Comparison of ENCODE assay signal across 8 mouse cellular contexts in genomic region chr9:37528225-37528970, GRCm38 (mm10). TPM values are rescaled to one million over a fixed set of nuclear protein-coding genes. Genes with fewer than 3 reads are reported as not detected.
DNase-seq lines count a peak whose midpoint lies in the region; ATAC-seq and TF ChIP-seq lines count a peak whose summit lies in the region.

No protein-coding gene starts in this region.

- 39% methylated on average over 9 of the region's 9 CpGs for WGBS in intestine, embryonic 15.5 days
- WGBS in lung, adult 2 months, result 26% methylated on average over 9 of the region's 9 CpGs

- ATAC-seq in intestine, embryonic 15.5 days, result no peak

- H3K27ac ChIP-seq in testis, adult 2 months (ENCODE audit: control insufficient read depth, insufficient read depth, low read depth, low read length), result no peak overlapping the region
- 0 out of 2 replicates have a peak overlapping the region, but pooled peaks have one; percentile 22 for H3K27ac ChIP-seq in intestine, embryonic 15.5 days

- H3K36me3 ChIP-seq in testis, adult 2 months (ENCODE audit: control insufficient read depth, insufficient read depth, low read length), result no peaks in the 10 kb centered on the region
- no peaks in the 10 kb centered on the region for H3K36me3 ChIP-seq in intestine, embryonic 15.5 days

- no peak for DNase-seq in testis, postnatal 14 days (ENCODE audit: low spot score)
- DNase-seq in lung, adult 2 months, result peak; percentile 32
- DNase-seq in T-cell, adult 2 months (ENCODE audit: low spot score), result no peak
- no peak for DNase-seq in layer of hippocampus, postnatal 25 days (ENCODE audit: extremely low spot score in 1 of 2, low spot score in 1 of 2)
- no peak for DNase-seq in urinary bladder, adult 2 months (ENCODE audit: low spot score)
- no peak for DNase-seq in adrenal gland, postnatal 36 days

- no peak for TF ChIP-seq CTCF in testis, adult 2 months (IDR thresholded peaks at IDR 0.05; ENCODE audit: control insufficient read depth, insufficient read depth, insufficient replicate concordance, low read depth, low read length)
- TF ChIP-seq CTCF in lung, adult 2 months (IDR thresholded peaks at IDR 0.05; ENCODE audit: insufficient read depth, low read length), result no peak

- no peaks in the 10 kb centered on the region for H3K9me3 ChIP-seq in intestine, embryonic 15.5 days

- no peak overlapping the region for H3K9ac ChIP-seq in intestine, embryonic 15.5 days

- peak overlapping the region; percentile 85; the same call in 1 of the 2 replicates for H3K4me2 ChIP-seq in intestine, embryonic 15.5 days (replicated peaks)

- TF ChIP-seq POLR2A in testis, adult 2 months (IDR thresholded peaks at IDR 0.05; ENCODE audit: control insufficient read depth, low read depth, low read length), result no peak
- peak; percentile 40; the same call in 1 of the 2 replicates for TF ChIP-seq POLR2A in lung, adult 2 months (IDR thresholded peaks at IDR 0.05; ENCODE audit: borderline replicate concordance, extremely low read depth, low read depth, low read length)

- peaks cover 17% of the 10 kb centered on the region for H3K4me1 ChIP-seq in testis, adult 2 months (ENCODE audit: control insufficient read depth, insufficient read depth, low read length)
- peaks cover 23% of the 10 kb centered on the region for H3K4me1 ChIP-seq in intestine, embryonic 15.5 days (replicated peaks)
- H3K4me1 ChIP-seq in lung, adult 2 months (ENCODE audit: control insufficient read depth, insufficient read depth, low read length), result peaks cover 10% of the 10 kb centered on the region

- H3K27me3 ChIP-seq in testis, adult 2 months (ENCODE audit: control insufficient read depth, insufficient read depth, low read length), result no peaks in the 10 kb centered on the region; the same call in none of the 2 replicates
- H3K27me3 ChIP-seq in intestine, embryonic 15.5 days (replicated peaks), result peaks cover 40% of the 10 kb centered on the region

- peak overlapping the region; percentile 2 for H3K4me3 ChIP-seq in testis, adult 2 months (ENCODE audit: control insufficient read depth, low read depth, low read length)
- peak overlapping the region; percentile 36 for H3K4me3 ChIP-seq in intestine, embryonic 15.5 days (replicated peaks)
- H3K4me3 ChIP-seq in lung, adult 2 months (replicated peaks; ENCODE audit: extremely low read depth, low read depth, low read length), result peak overlapping the region; percentile 86

RNA-seq across cellular contexts. Expression of gene Esam, which starts 0.5 kb away (rescaled TPM):
- polyA plus RNA-seq in testis, adult 2 months (2012; rRNA removed), result 3.0 and 3.1 TPM in 2 replicates
- polyA plus RNA-seq in intestine, embryonic 15.5 days (2015; fragmentation: Nextera tagmentation; extraction: Ambion mirVana), result 47.4 and 49.0 TPM in 2 replicates
- 229 and 240 TPM in 2 replicates for polyA plus RNA-seq in lung, adult 2 months (2012; rRNA removed)
- total RNA-seq in layer of hippocampus, postnatal 25 days (2021), result 10 to 100 TPM; 17.2 to 17.8 TPM
- 56.0 and 57.2 TPM in 2 replicates for polyA plus RNA-seq in urinary bladder, adult 2 months (2012; rRNA removed)
- total RNA-seq in adrenal gland, postnatal 36 days (2021), result 10 to 100 TPM; 30.5 to 46.0 TPM

RNA-seq across cellular contexts. Expression of gene Vsig2, which starts 10.7 kb away (rescaled TPM):
- polyA plus RNA-seq in testis, adult 2 months (2012; rRNA removed), result 0.60 and 0.89 TPM in 2 replicates
- 2.6 and 3.0 TPM in 2 replicates for polyA plus RNA-seq in intestine, embryonic 15.5 days (2015; fragmentation: Nextera tagmentation; extraction: Ambion mirVana)
- polyA plus RNA-seq in lung, adult 2 months (2012; rRNA removed), result 60.7 and 63.3 TPM in 2 replicates
- 1 to 10 TPM; 2.8 to 4.4 TPM for total RNA-seq in layer of hippocampus, postnatal 25 days (2021)
- polyA plus RNA-seq in urinary bladder, adult 2 months (2012; rRNA removed), result 151 and 161 TPM in 2 replicates
- total RNA-seq in adrenal gland, postnatal 36 days (2021), result 1 to 10 TPM; 1.1 to 5.7 TPM

RNA-seq across cellular contexts. Expression of gene Nrgn, which starts 24.3 kb away (rescaled TPM):
- polyA plus RNA-seq in testis, adult 2 months (2012; rRNA removed), result 25.1 and 29.4 TPM in 2 replicates
- polyA plus RNA-seq in intestine, embryonic 15.5 days (2015; fragmentation: Nextera tagmentation; extraction: Ambion mirVana), result 2.9 and 3.7 TPM in 2 replicates
- 19.8 and 20.2 TPM in 2 replicates for polyA plus RNA-seq in lung, adult 2 months (2012; rRNA removed)
- total RNA-seq in layer of hippocampus, postnatal 25 days (2021), result 1,000 to 10,000 TPM; 1,702 to 1,721 TPM
- polyA plus RNA-seq in urinary bladder, adult 2 months (2012; rRNA removed), result 1.8 and 1.9 TPM in 2 replicates
- total RNA-seq in adrenal gland, postnatal 36 days (2021), result 1 to 10 TPM; 1.2 to 3.8 TPM

RNA-seq across cellular contexts. Expression of gene Siae, which starts 27.1 kb away (rescaled TPM):
- 9.6 and 11.9 TPM in 2 replicates for polyA plus RNA-seq in testis, adult 2 months (2012; rRNA removed)
- 13.9 and 14.5 TPM in 2 replicates for polyA plus RNA-seq in intestine, embryonic 15.5 days (2015; fragmentation: Nextera tagmentation; extraction: Ambion mirVana)
- 6.2 and 9.3 TPM in 2 replicates for polyA plus RNA-seq in lung, adult 2 months (2012; rRNA removed)
- total RNA-seq in layer of hippocampus, postnatal 25 days (2021), result 10 to 100 TPM; 11.7 to 12.3 TPM
- 16.6 and 17.1 TPM in 2 replicates for polyA plus RNA-seq in urinary bladder, adult 2 months (2012; rRNA removed)
- total RNA-seq in adrenal gland, postnatal 36 days (2021), result 10 to 100 TPM; 15.1 to 17.8 TPM

RNA-seq across cellular contexts. Expression of gene Msantd2, which starts 39.3 kb away (rescaled TPM):
- 10.5 and 16.6 TPM in 2 replicates for polyA plus RNA-seq in testis, adult 2 months (2012; rRNA removed)
- 17.9 and 19.4 TPM in 2 replicates for polyA plus RNA-seq in intestine, embryonic 15.5 days (2015; fragmentation: Nextera tagmentation; extraction: Ambion mirVana)
- 22.9 and 28.5 TPM in 2 replicates for polyA plus RNA-seq in lung, adult 2 months (2012; rRNA removed)
- 10 to 100 TPM; 20.0 to 21.6 TPM for total RNA-seq in layer of hippocampus, postnatal 25 days (2021)
- 24.7 and 26.8 TPM in 2 replicates for polyA plus RNA-seq in urinary bladder, adult 2 months (2012; rRNA removed)
- 10 to 100 TPM; 17.4 to 29.5 TPM for total RNA-seq in adrenal gland, postnatal 36 days (2021)

Comparison
In these comparisons a context has a peak if more than half of its experiments do, and no peak if none do; other contexts are left out.
1. H3K4me3 ChIP-seq: peak in every context shown above with its lines; median percentile 86 in lung, adult 2 months; 36 in intestine, embryonic 15.5 days; 2 in testis, adult 2 months.
2. RNA of gene Esam, which starts 0.5 kb away (polyA plus RNA-seq): 229 to 240 TPM in lung, adult 2 months, 56.0 to 57.2 TPM in urinary bladder, adult 2 months and 47.4 to 49.0 TPM in intestine, embryonic 15.5 days; 3.0 to 3.1 TPM in testis, adult 2 months; every median in the first group is over 10 times any median in the second.
3. RNA of gene Vsig2, which starts 10.7 kb away (polyA plus RNA-seq): 151 to 161 TPM in urinary bladder, adult 2 months and 60.7 to 63.3 TPM in lung, adult 2 months; 2.6 to 3.0 TPM in intestine, embryonic 15.5 days and 0.60 to 0.89 TPM in testis, adult 2 months; every median in the first group is over 10 times any median in the second.